Mouse (Mus musculus): ENCODE data around the gene Gnb4. TPM values are rescaled to one million over a fixed set of nuclear protein-coding genes. Genes with fewer than 3 reads are reported as not detected.

Gnb4 gene
- total and polyA plus RNA-seq, 3 experiments, result 0.38 to 5.0 (median 0.41) TPM

DNA sequence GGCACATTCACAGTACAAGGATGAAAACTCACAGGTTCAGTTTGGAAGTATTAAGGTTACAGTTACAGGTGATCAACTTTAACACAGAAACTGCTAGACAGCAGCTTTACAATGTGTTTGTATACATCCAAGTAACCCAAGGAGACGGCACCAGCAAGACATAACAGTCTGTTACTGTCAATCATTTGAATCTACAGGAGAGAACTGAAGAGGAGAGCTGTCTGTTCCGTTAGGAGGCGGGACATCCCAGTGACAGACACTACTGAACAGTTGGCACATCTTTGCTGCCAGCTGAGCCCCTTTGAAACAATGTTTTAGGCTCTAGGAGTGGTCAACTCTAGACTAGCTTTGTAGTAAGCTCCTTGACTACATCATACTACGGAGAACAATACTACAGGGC lies 32.9 kb downstream of the Gnb4 start:
- H3K27me3 ChIP-seq (replicated peaks), result no peaks in the 10 kb centered on the region
- in situ Hi-C loops (cut with MboI; ENCODE audit: low pct_ligation_motif_present, low pct_unique_long_range_greater_than_20kb, low sequenced_read_pairs) (no loop called here), dilution Hi-C loops (cut with MboI; ENCODE audit: extremely low pct_ligation_motif_present, extremely low pct_unique_long_range_greater_than_20kb, low sequenced_read_pairs) (no loop called here)
- H3K36me3 ChIP-seq (replicated peaks in 1 of 2; ENCODE audit: control insufficient read depth in 1 of 2, insufficient read depth in 1 of 2, low read length in 1 of 2), result peaks cover 11 to 30% of the 10 kb centered on the region in 2 experiments
- H3K4me3 ChIP-seq (replicated peaks in 1 of 3; ENCODE audit: low read depth in 2 of 3, low read length in 2 of 3, poor library complexity in 1 of 3), result no peak overlapping the region
- H3K4me1 ChIP-seq (ENCODE audit: control insufficient read depth in 1 of 2, insufficient read depth in 2 of 2), result peaks cover 0 to 38% of the 10 kb centered on the region in 2 experiments; a peak in 2 of 4 replicates
- H3K4me2 ChIP-seq (ENCODE audit: insufficient read depth, low read depth, poor library complexity, severe bottlenecking), result no peak overlapping the region
- no peak overlapping the region for H3K27ac ChIP-seq (ENCODE audit: insufficient read depth, low read depth)
- TF ChIP-seq IRF4 (IDR thresholded peaks at IDR 0.05; ENCODE audit: low read depth, low read length) (no peak), GABPA (IDR thresholded peaks at IDR 0.05; ENCODE audit: insufficient replicate concordance, low read depth, low read length) (no peak), ZKSCAN1 (IDR thresholded peaks at IDR 0.05; ENCODE audit: borderline replicate concordance, low read depth, low read length) (no peak), NRF1 (IDR thresholded peaks at IDR 0.05; ENCODE audit: low read depth, low read length) (no peak), MYC (IDR thresholded peaks at IDR 0.05; ENCODE audit: low read depth, low read length) (no peak), CHD1 (IDR thresholded peaks at IDR 0.05; ENCODE audit: low read depth, low read length) (no peak), ZMIZ1 (IDR thresholded peaks at IDR 0.05; ENCODE audit: low read depth, low read length) (no peak), ZC3H11A (IDR thresholded peaks at IDR 0.05; ENCODE audit: low read depth, low read length) (no peak), EP300 (IDR thresholded peaks at IDR 0.05; ENCODE audit: low read length) (no peak)
- no peak for DNase-seq (ENCODE audit: extremely low read depth)
- no peak overlapping the region for H3K9ac ChIP-seq (ENCODE audit: insufficient read depth, low read depth)
- no peaks in the 10 kb centered on the region for H3K9me3 ChIP-seq (replicated peaks; ENCODE audit: low read length)
- H3K79me2 ChIP-seq (replicated peaks; ENCODE audit: control insufficient read depth, extremely low read depth, insufficient read depth, poor library complexity, severe bottlenecking), result no peaks in the 10 kb centered on the region

DNA sequence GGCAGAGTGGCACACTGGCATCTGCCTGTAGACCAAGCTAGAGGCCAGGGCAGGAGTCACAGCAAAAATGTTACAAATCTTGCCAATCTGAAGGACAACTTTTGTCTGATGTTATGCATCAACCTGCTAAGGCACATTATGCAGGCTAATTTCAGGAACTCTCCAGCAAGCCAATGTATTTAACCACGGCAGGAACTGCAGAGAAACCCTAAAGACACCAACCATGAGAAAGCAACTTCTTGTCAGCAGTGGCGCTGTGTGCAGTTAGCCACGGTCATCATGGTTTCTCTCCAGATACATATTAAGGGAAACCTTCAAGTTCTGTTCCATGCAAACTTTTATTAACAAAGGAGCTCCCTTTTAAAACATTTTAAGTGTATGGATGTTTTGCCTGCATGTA lies 34.5 kb downstream of the Gnb4 start:
- Histone ChIP-seq H3K4me1 (ENCODE audit: control insufficient read depth in 1 of 2, insufficient read depth in 2 of 2) (peaks cover 0 to 33% of the 10 kb centered on the region in 2 experiments; a peak in 2 of 4 replicates), H3K9me3 (replicated peaks; ENCODE audit: low read length) (no peaks in the 10 kb centered on the region), H3K36me3 (replicated peaks in 1 of 2; ENCODE audit: control insufficient read depth in 1 of 2, insufficient read depth in 1 of 2, low read length in 1 of 2) (peaks cover 15 to 39% of the 10 kb centered on the region in 2 experiments), H3K27me3 (replicated peaks) (no peaks in the 10 kb centered on the region), H3K4me3 (replicated peaks in 1 of 3; ENCODE audit: low read depth in 2 of 3, low read length in 2 of 3, poor library complexity in 1 of 3) (no peak overlapping the region), H3K27ac (ENCODE audit: insufficient read depth, low read depth) (no peak overlapping the region), H3K9ac (ENCODE audit: insufficient read depth, low read depth) (no peak overlapping the region), H3K4me2 (ENCODE audit: insufficient read depth, low read depth, poor library complexity, severe bottlenecking) (no peak overlapping the region), H3K79me2 (replicated peaks; ENCODE audit: control insufficient read depth, extremely low read depth, insufficient read depth, poor library complexity, severe bottlenecking) (no peaks in the 10 kb centered on the region)
- dilution Hi-C loops (cut with MboI; ENCODE audit: extremely low pct_ligation_motif_present, extremely low pct_unique_long_range_greater_than_20kb, low sequenced_read_pairs), result no loop called here
- no peak for DNase-seq (ENCODE audit: extremely low read depth)
- in situ Hi-C loops (cut with MboI; ENCODE audit: low pct_ligation_motif_present, low pct_unique_long_range_greater_than_20kb, low sequenced_read_pairs), result no loop called here
- no peak for TF ChIP-seq TCF12 (IDR thresholded peaks at IDR 0.05; ENCODE audit: low read depth, low read length)
- TF ChIP-seq MYC (IDR thresholded peaks at IDR 0.05; ENCODE audit: low read depth, low read length), result no peak
- TF ChIP-seq PAX5 (IDR thresholded peaks at IDR 0.05; ENCODE audit: low read length), result no peak
- no peak for TF ChIP-seq SIN3A (IDR thresholded peaks at IDR 0.05; ENCODE audit: low read length)
- no peak for TF ChIP-seq SMC3 (IDR thresholded peaks at IDR 0.05; ENCODE audit: low read depth, low read length)
- TF ChIP-seq EP300 (IDR thresholded peaks at IDR 0.05; ENCODE audit: low read length), result no peak
- TF ChIP-seq CTCF (conservative IDR thresholded peaks at IDR 0.05 in 1 of 2, IDR thresholded peaks at IDR 0.05 in 1 of 2; ENCODE audit: low read depth in 2 of 2, low read length in 2 of 2), result no peak
- TF ChIP-seq MXI1 (IDR thresholded peaks at IDR 0.05; ENCODE audit: low read depth, low read length), result no peak
- TF ChIP-seq ELF1 (IDR thresholded peaks at IDR 0.05; ENCODE audit: low read depth, low read length), result no peak
- TF ChIP-seq MAX (IDR thresholded peaks at IDR 0.05; ENCODE audit: low read length), result no peak
- TF ChIP-seq ZNF384 (IDR thresholded peaks at IDR 0.05; ENCODE audit: low read depth, low read length), result no peak
- no peak for TF ChIP-seq ZKSCAN1 (IDR thresholded peaks at IDR 0.05; ENCODE audit: borderline replicate concordance, low read depth, low read length)
- no peak for TF ChIP-seq KAT2A (IDR thresholded peaks at IDR 0.05; ENCODE audit: insufficient replicate concordance, low read length)
- TF ChIP-seq RCOR1 (conservative IDR thresholded peaks at IDR 0.05; ENCODE audit: low read depth, low read length), result no peak
- no peak for TF ChIP-seq E2F4 (IDR thresholded peaks at IDR 0.05; ENCODE audit: insufficient replicate concordance, low read depth, low read length)
- TF ChIP-seq ZC3H11A (IDR thresholded peaks at IDR 0.05; ENCODE audit: low read depth, low read length), result no peak
- no peak for TF ChIP-seq UBTF (IDR thresholded peaks at IDR 0.05; ENCODE audit: low read depth, low read length)
- TF ChIP-seq NELFE (IDR thresholded peaks at IDR 0.05; ENCODE audit: low read depth, low read length), result no peak

Data from CH12.LX (cell line).